Mouse (Mus musculus) midbrain, embryonic 14.5 days (tissue): ENCODE data around the gene Tusc2. TPM values are rescaled to one million over a fixed set of nuclear protein-coding genes. Genes with fewer than 3 reads are reported as not detected.

ENCODE experiments used
- polyA plus RNA-seq: library from polyadenylated mRNA; unstranded; fragments of >200 nt; fragmentation: Nextera tagmentation; extraction: Ambion mirVana; gene quantifications from 2 replicates; pipeline ENCODE4 v1.2.1, GENCODE M21; 2014

Gene Tusc2
- polyA plus RNA-seq, 1 experiment from 2014 or later, result 120 TPM

Other genes starting within 250 kb of the Tusc2 start
- 20.9 and 21.7 TPM in 2 replicates for gene Hemk1, start 224.9 kb upstream of the Tusc2 start, polyA plus RNA-seq
- 4.1 and 6.3 TPM in 2 replicates for gene 6430571L13Rik, start 222.7 kb upstream of the Tusc2 start, polyA plus RNA-seq
- gene Cacna2d2, start 163.6 kb upstream of the Tusc2 start, polyA plus RNA-seq, result 7.9 and 10.6 TPM in 2 replicates
- 50.9 and 51.7 TPM in 2 replicates for gene Tmem115, start 29.3 kb upstream of the Tusc2 start, polyA plus RNA-seq
- 35.1 and 49.6 TPM in 2 replicates for gene Cyb561d2, start 21.1 kb upstream of the Tusc2 start, polyA plus RNA-seq
- 69.4 and 75.7 TPM in 2 replicates for gene Nprl2, start 21.0 kb upstream of the Tusc2 start, polyA plus RNA-seq
- 2.2 and 2.5 TPM in 2 replicates for gene Zmynd10, start 16.0 kb upstream of the Tusc2 start, polyA plus RNA-seq
- 35.5 and 40.4 TPM in 2 replicates for gene Rassf1, start 11.7 kb upstream of the Tusc2 start, polyA plus RNA-seq
- gene Hyal2, start 4.7 kb downstream of the Tusc2 start, polyA plus RNA-seq, result 86.8 and 97.7 TPM in 2 replicates
- gene Hyal1, start 13.7 kb downstream of the Tusc2 start, polyA plus RNA-seq, result 3.4 and 4.9 TPM in 2 replicates
- 14.1 and 18.2 TPM in 2 replicates for gene Naa80, start 15.6 kb downstream of the Tusc2 start, polyA plus RNA-seq
- gene Hyal3, start 17.6 kb downstream of the Tusc2 start, polyA plus RNA-seq, result 0.89 and 1.4 TPM in 2 replicates
- 14.5 and 15.7 TPM in 2 replicates for gene Ifrd2, start 24.4 kb downstream of the Tusc2 start, polyA plus RNA-seq
- gene Sema3b, start 46.0 kb downstream of the Tusc2 start, polyA plus RNA-seq, result 1.5 and 3.2 TPM in 2 replicates
- gene Gnai2, start 72.1 kb downstream of the Tusc2 start, polyA plus RNA-seq, result 284 and 326 TPM in 2 replicates
- 20.4 and 31.9 TPM in 2 replicates for gene Slc38a3, start 106.3 kb downstream of the Tusc2 start, polyA plus RNA-seq
- gene Gnat1, start 116.5 kb downstream of the Tusc2 start, polyA plus RNA-seq, result 0.97 and 2.0 TPM in 2 replicates
- gene Sema3f, start 147.2 kb downstream of the Tusc2 start, polyA plus RNA-seq, result 34.0 and 37.0 TPM in 2 replicates
- 190 and 241 TPM in 2 replicates for gene Rbm5, start 207.7 kb downstream of the Tusc2 start, polyA plus RNA-seq